Mouse (Mus musculus) forebrain, embryonic 16.5 days (tissue): ENCODE results near the gene Lrch1. TPM values are rescaled to one million over a fixed set of nuclear protein-coding genes. Genes with fewer than 3 reads are reported as not detected.
A peak's percentile ranks its signal among the peaks of the same experiment; 100 is the strongest.

Experiments
- ATAC-seq: fragments of 200-750 bp; cut with Nextera tagmentation; 2 replicates; pipeline ENCODE4 v1.8.0; 2017; ENCODE audit warnings: mild to moderate bottlenecking, moderate library complexity
- H3K27ac ChIP-seq: fragments of 300-500 bp; sonication (generic); 2 replicates; pipeline ENCODE4 v1.5.1; 2014; ENCODE audit warnings: low read length, control low read depth
- H3K27me3 ChIP-seq: fragments of 300-500 bp; sonication (generic); replicated peaks from 2 replicates; pipeline ENCODE4 v1.6.1; 2014; ENCODE audit warnings: low read length; ENCODE audit not compliant: control insufficient read depth, insufficient read depth
- H3K36me3 ChIP-seq: fragments of 300-500 bp; sonication (generic); 2 replicates; pipeline ENCODE4 v1.6.1; 2014; ENCODE audit not compliant: control insufficient read depth, insufficient read depth
- H3K4me1 ChIP-seq: fragments of 300-500 bp; sonication (generic); replicated peaks from 2 replicates; pipeline ENCODE4 v1.6.1; 2014; ENCODE audit warnings: low read length; ENCODE audit not compliant: control insufficient read depth, insufficient read depth
- H3K4me2 ChIP-seq: fragments of 300-500 bp; sonication (generic); 2 replicates; pipeline ENCODE4 v1.6.1; 2014; ENCODE audit warnings: mild to moderate bottlenecking, low read length, control low read depth
- H3K4me3 ChIP-seq: fragments of 300-500 bp; sonication (generic); replicated peaks from 2 replicates; pipeline ENCODE4 v1.5.1; 2014; ENCODE audit warnings: mild to moderate bottlenecking, low read length, control low read depth
- H3K9ac ChIP-seq: fragments of 300-500 bp; sonication (generic); replicated peaks from 2 replicates; pipeline ENCODE4 v1.6.1; 2014; ENCODE audit warnings: low read depth, low read length, control low read depth
- H3K9me3 ChIP-seq: fragments of 300-500 bp; sonication (generic); 2 replicates; pipeline ENCODE4 v1.6.1; 2016; ENCODE audit warnings: low read length; ENCODE audit not compliant: control insufficient read depth
- WGBS: fragments of 180-500 bp; shearing (Covaris S2); extraction: QIAGEN DNeasy Blood & Tissue Kit; methylation state at CpG from one replicate; pipeline ENCODE4 v1.1.7; 2014; 5-methylcytosine and 5-hydroxymethylcytosine counted together
- polyA plus RNA-seq: library from polyadenylated mRNA; unstranded; fragments of >200 nt; fragmentation: Nextera tagmentation; extraction: Ambion mirVana; gene quantifications from 2 replicates; pipeline ENCODE4 v1.2.1, GENCODE M21; 2015

Lrch1 gene
- polyA plus RNA-seq, 1 experiment from 2014 or later, result 12.5 TPM

- WGBS, result 59% methylated on average over 10 of the region's 10 CpGs
- Histone ChIP-seq H3K4me1 (no peaks in the 10 kb centered on the region), H3K4me2 (no peak overlapping the region), H3K27ac (no peak overlapping the region), H3K27me3 (no peaks in the 10 kb centered on the region), H3K36me3 (peaks cover 4% of the 10 kb centered on the region; the same call in 1 of the 2 replicates), H3K9me3 (no peaks in the 10 kb centered on the region), H3K9ac (no peak overlapping the region), H3K4me3 (no peak overlapping the region)
- peak; percentile 28; the same call in 1 of the 2 replicates for ATAC-seq
Observed at GRCm38 (mm10) chr14:74764191-74764918, 183.3 kb downstream of the Lrch1 start.

- no peak overlapping the region for H3K27ac ChIP-seq
- 97% methylated on average over 6 of the region's 6 CpGs for WGBS
- H3K36me3 ChIP-seq, result peaks cover 22% of the 10 kb centered on the region
- no peak overlapping the region for H3K4me2 ChIP-seq
- peaks cover 8% of the 10 kb centered on the region for H3K4me1 ChIP-seq
- no peak overlapping the region for H3K4me3 ChIP-seq
- no peaks in the 10 kb centered on the region for H3K27me3 ChIP-seq
- no peak overlapping the region for H3K9ac ChIP-seq
- no peak for ATAC-seq
- H3K9me3 ChIP-seq, result no peaks in the 10 kb centered on the region
Observed at GRCm38 (mm10) chr14:74736850-74737249, 210.8 kb downstream of the Lrch1 start.

- Histone ChIP-seq H3K27me3 (no peaks in the 10 kb centered on the region), H3K27ac (no peak overlapping the region), H3K36me3 (peaks cover 18% of the 10 kb centered on the region), H3K9me3 (no peaks in the 10 kb centered on the region), H3K4me1 (peaks cover 10% of the 10 kb centered on the region), H3K4me2 (no peak overlapping the region), H3K4me3 (no peak overlapping the region), H3K9ac (no peak overlapping the region)
- no peak for ATAC-seq
- 89% methylated on average over 6 of the region's 6 CpGs for WGBS
Observed at GRCm38 (mm10) chr14:74735471-74735870, 212.2 kb downstream of the Lrch1 start.

- H3K4me1 ChIP-seq, result peaks cover 10% of the 10 kb centered on the region
- no peaks in the 10 kb centered on the region for H3K27me3 ChIP-seq
- H3K36me3 ChIP-seq, result peaks cover 7% of the 10 kb centered on the region; the same call in 1 of the 2 replicates
- H3K4me3 ChIP-seq, result no peak overlapping the region
- H3K9me3 ChIP-seq, result no peaks in the 10 kb centered on the region
- H3K4me2 ChIP-seq, result peak overlapping the region; percentile 66
- WGBS, result 55% methylated on average over 2 of the region's 2 CpGs
- no peak overlapping the region for H3K9ac ChIP-seq
- no peak for ATAC-seq
- no peak overlapping the region for H3K27ac ChIP-seq
Observed at GRCm38 (mm10) chr14:74733397-74733796, 214.3 kb downstream of the Lrch1 start.

GRCm38 (mm10) chr14:74732079-74732783 lies 215.4 kb downstream of the Lrch1 start, which contains the start of gene Esd:
Esd (plus strand) TSS chr14:74732297.
- H3K27me3 ChIP-seq, result no peaks in the 10 kb centered on the region
- peak within 1 kb of the TSS; percentile 54; the same call in 1 of the 2 replicates for H3K27ac ChIP-seq
- peak within 1 kb of the TSS; percentile 88 for H3K9ac ChIP-seq
- H3K36me3 ChIP-seq, result peaks cover 4% of the 10 kb centered on the region; the same call in 1 of the 2 replicates
- no peaks in the 10 kb centered on the region for H3K9me3 ChIP-seq
- WGBS, result under 1% methylated on average over 53 of the region's 53 CpGs
- peak within 1 kb of the TSS; percentile 66 for H3K4me2 ChIP-seq
- peak within 1 kb of the TSS; percentile 80 for H3K4me3 ChIP-seq
- H3K4me1 ChIP-seq, result peaks cover 10% of the 10 kb centered on the region
- ATAC-seq, result peak; percentile 98

GRCm38 (mm10) chr14:74731221-74732078 lies 216.2 kb downstream of the Lrch1 start:
- H3K4me1 ChIP-seq, result peaks cover 10% of the 10 kb centered on the region
- H3K27me3 ChIP-seq, result no peaks in the 10 kb centered on the region
- H3K27ac ChIP-seq, result no peak overlapping the region; the same call in 1 of the 2 replicates
- H3K36me3 ChIP-seq, result no peaks in the 10 kb centered on the region
- H3K4me2 ChIP-seq, result peak overlapping the region; percentile 66
- ATAC-seq, result no peak
- H3K9me3 ChIP-seq, result no peaks in the 10 kb centered on the region
- peak overlapping the region; percentile 88 for H3K9ac ChIP-seq
- H3K4me3 ChIP-seq, result peak overlapping the region; percentile 80
- WGBS, result 31% methylated on average over 9 of the region's 9 CpGs

GRCm38 (mm10) chr14:74723541-74723940 lies 224.1 kb downstream of the Lrch1 start:
- H3K27me3 ChIP-seq, result no peaks in the 10 kb centered on the region
- no peaks in the 10 kb centered on the region for H3K9me3 ChIP-seq
- H3K4me1 ChIP-seq, result no peaks in the 10 kb centered on the region
- ATAC-seq, result no peak
- whole genome bisulfite sequencing, result 91% methylated on average over 3 of the region's 3 CpGs
- H3K36me3 ChIP-seq, result no peaks in the 10 kb centered on the region
- H3K4me2 ChIP-seq, result no peak overlapping the region
- H3K9ac ChIP-seq, result no peak overlapping the region
- no peak overlapping the region for H3K27ac ChIP-seq
- no peak overlapping the region for H3K4me3 ChIP-seq

GRCm38 (mm10) chr14:74709054-74709453 lies 238.6 kb downstream of the Lrch1 start:
- H3K27ac ChIP-seq, result no peak overlapping the region
- no peak for ATAC-seq
- no peak overlapping the region for H3K4me2 ChIP-seq
- no peaks in the 10 kb centered on the region for H3K9me3 ChIP-seq
- 28% methylated on average over 3 of the region's 3 CpGs for WGBS
- H3K9ac ChIP-seq, result no peak overlapping the region
- no peaks in the 10 kb centered on the region for H3K27me3 ChIP-seq
- no peak overlapping the region for H3K4me3 ChIP-seq
- H3K36me3 ChIP-seq, result no peaks in the 10 kb centered on the region
- no peaks in the 10 kb centered on the region for H3K4me1 ChIP-seq
